Mouse (Mus musculus): ENCODE measurements around the gene Actr10. TPM values are rescaled to one million over a fixed set of nuclear protein-coding genes. Genes with fewer than 3 reads are reported as not detected.

Actr10 gene
- total RNA-seq, 2 experiments from 2014 or later: 88.1 to 92.1 TPM

DNA sequence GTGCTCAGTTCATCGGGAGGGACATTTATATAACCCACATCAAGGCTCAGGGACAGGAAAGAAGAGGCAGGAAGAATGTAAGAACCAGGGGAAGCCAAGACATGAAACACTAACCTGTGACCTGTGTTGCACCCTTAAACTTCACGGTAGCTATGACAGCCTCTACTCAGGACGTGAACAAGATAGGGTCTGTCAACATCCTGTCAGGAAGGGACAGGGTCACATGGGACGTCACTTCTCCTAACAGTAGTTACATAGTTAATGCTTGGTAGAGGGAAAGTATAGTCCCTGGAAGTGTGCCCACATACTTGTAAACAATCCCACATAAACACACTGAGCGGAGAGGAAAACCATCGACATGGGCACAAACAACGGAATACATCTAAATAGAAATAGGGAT, 69.2 kb downstream of the Actr10 start:
- intact Hi-C loops (cut with DNase I): no loop called here
- no peak for DNase-seq

DNA sequence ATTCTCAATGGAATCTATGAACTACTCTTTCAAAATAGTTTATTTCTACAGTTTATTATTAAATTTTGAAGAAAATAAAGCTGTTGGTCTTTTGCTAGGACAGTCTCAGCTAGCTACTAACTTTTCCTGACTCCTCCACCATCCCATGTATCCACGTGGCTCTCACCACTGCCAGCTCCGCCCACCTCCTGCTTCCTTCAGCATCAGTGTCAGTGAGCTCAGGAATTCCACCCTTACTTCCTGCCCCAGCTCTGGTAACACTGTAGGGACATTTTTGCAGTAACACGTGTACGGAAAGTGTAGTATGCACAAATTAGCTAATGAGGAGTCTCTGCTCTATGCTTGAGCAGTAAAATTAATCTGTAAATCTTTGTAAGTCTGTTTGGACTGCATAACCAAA, 72.1 kb downstream of the Actr10 start:
- intact Hi-C loops (cut with DNase I): no loop called here
- no peak for DNase-seq

Other genes starting within 250 kb of the Actr10 start
- gene Frmd6, start 112.3 kb upstream of the Actr10 start, total RNA-seq (2021): 10 to 100 TPM; 14.2 to 14.4 TPM
- gene Psma3, start 36.8 kb downstream of the Actr10 start, total RNA-seq (2021): 100 to 1,000 TPM; 278 to 296 TPM
- gene Arid4a, start 78.1 kb downstream of the Actr10 start, total RNA-seq (2021): 1 to 10 TPM; 6.8 to 7.8 TPM
- not detected for gene Tomm20l, start 173.6 kb downstream of the Actr10 start, total RNA-seq (2021)
- 10 to 100 TPM; 21.0 to 26.9 TPM for gene Timm9, start 198.8 kb downstream of the Actr10 start, total RNA-seq (2021)
- 1 to 10 TPM; 3.1 to 3.5 TPM for gene 2700049A03Rik, start 199.0 kb downstream of the Actr10 start, total RNA-seq (2021)

All from gastrocnemius, postnatal 36 days (tissue).